Mouse (Mus musculus): ENCODE data around the gene Nvl. TPM values are rescaled to one million over a fixed set of nuclear protein-coding genes. Genes with fewer than 3 reads are reported as not detected.

The Nvl gene
- polyA plus RNA-seq, 1 experiment from 2014 or later = 35.9 TPM

Other genes with a start within 250 kb of the Nvl start
- gene Pycr2, start 239.9 kb downstream of the Nvl start, polyA plus RNA-seq (2015; fragmentation: Nextera tagmentation; extraction: Ambion mirVana) = 96.9 and 105 TPM in 2 replicates
- 4.0 and 4.6 TPM in 2 replicates for gene Lefty1, start 209.2 kb downstream of the Nvl start, polyA plus RNA-seq (2015; fragmentation: Nextera tagmentation; extraction: Ambion mirVana)
- 17.3 and 18.5 TPM in 2 replicates for gene Tmem63a, start 201.9 kb downstream of the Nvl start, polyA plus RNA-seq (2015; fragmentation: Nextera tagmentation; extraction: Ambion mirVana)
- gene Ephx1, start 123.3 kb downstream of the Nvl start, polyA plus RNA-seq (2015; fragmentation: Nextera tagmentation; extraction: Ambion mirVana) = 16.3 and 17.7 TPM in 2 replicates
- not detected in 2 replicates for gene 9130409I23Rik, start 93.0 kb downstream of the Nvl start, polyA plus RNA-seq (2015; fragmentation: Nextera tagmentation; extraction: Ambion mirVana)
- gene Cnih4, start 489 bp upstream of the Nvl start, polyA plus RNA-seq (2015; fragmentation: Nextera tagmentation; extraction: Ambion mirVana) = 101 and 109 TPM in 2 replicates
- 38.0 and 39.8 TPM in 2 replicates for gene Wdr26, start 67.8 kb upstream of the Nvl start, polyA plus RNA-seq (2015; fragmentation: Nextera tagmentation; extraction: Ambion mirVana)
- 1.8 and 2.3 TPM in 2 replicates for gene Cnih3, start 208.4 kb upstream of the Nvl start, polyA plus RNA-seq (2015; fragmentation: Nextera tagmentation; extraction: Ambion mirVana)

Data from embryonic facial prominence, embryonic 15.5 days (tissue).